Mouse (Mus musculus) small intestine, adult 2 months (tissue): Measurements from ENCODE around the gene Gm17124. TPM values are rescaled to one million over a fixed set of nuclear protein-coding genes. Genes with fewer than 3 reads are reported as not detected.
"Not testable (repeated sequence)": the region's sequence is repeated elsewhere in the genome, so short reads cannot be mapped to it uniquely, and the experiment has no call there.

Experiments used
- H3K27ac ChIP-seq: fragments of 200-500 bp; 2 replicates; pipeline ENCODE4 v1.5.1; 2012; ENCODE audit warnings: low read depth, low read length, control low read depth, inconsistent platforms; ENCODE audit not compliant: insufficient read depth
- H3K27me3 ChIP-seq: fragments of 200-500 bp; 2 replicates; pipeline ENCODE4 v1.6.1; 2012; ENCODE audit warnings: mild to moderate bottlenecking, moderate library complexity, low read length, inconsistent platforms; ENCODE audit not compliant: control insufficient read depth, insufficient read depth
- H3K36me3 ChIP-seq: fragments of 200-500 bp; 2 replicates; pipeline ENCODE4 v1.6.1; 2012; ENCODE audit warnings: mild to moderate bottlenecking, low read length, control low read depth, inconsistent platforms; ENCODE audit not compliant: control insufficient read depth, insufficient read depth
- H3K4me1 ChIP-seq: fragments of 200-500 bp; 2 replicates; pipeline ENCODE4 v1.6.1; 2012; ENCODE audit warnings: low read length, inconsistent platforms, mixed read lengths; ENCODE audit not compliant: control insufficient read depth, insufficient read depth, insufficient read length
- H3K4me3 ChIP-seq: fragments of 200-500 bp; 2 replicates; pipeline ENCODE4 v1.5.1; 2012; ENCODE audit warnings: low read depth, mild to moderate bottlenecking, control low read depth, inconsistent platforms, low read length, moderate library complexity
- WGBS: fragments of 180-500 bp; shearing (Covaris S2); methylation state at CpG from one replicate; pipeline ENCODE4 v1.1.7; 2018; 5-methylcytosine and 5-hydroxymethylcytosine counted together
- polyA plus RNA-seq: library from polyadenylated mRNA; depleted of rRNA; stranded (reverse); fragments of >200 nt; gene quantifications from 2 replicates; pipeline ENCODE4 v1.2.3, GENCODE M21; 2012; rRNA removed

Gene Gm17124
- not detected in 2 replicates for polyA plus RNA-seq

DNA sequence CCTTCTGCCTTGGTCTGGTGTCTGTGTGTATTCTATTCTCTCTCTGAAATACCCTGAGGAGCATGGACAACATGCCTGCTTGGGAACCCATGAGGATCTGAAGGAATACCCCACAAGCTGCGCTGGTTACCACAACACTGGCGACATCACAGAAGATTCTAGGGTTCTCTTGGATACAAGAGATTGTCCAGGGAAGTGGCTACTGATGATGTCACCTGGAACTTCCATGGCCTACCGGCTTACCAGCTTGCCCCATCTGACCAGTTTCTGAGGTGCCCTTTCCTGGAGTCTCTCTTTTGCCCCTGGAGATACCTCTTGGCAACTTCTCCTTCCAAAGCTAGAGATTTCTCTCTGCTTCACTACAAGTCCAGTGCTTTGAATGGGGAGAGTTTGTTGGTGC, at the start of gene Gm17124:
Gene Gm17124, minus strand, starts transcription at position 101 of the 400 bp plus-strand sequence.
- H3K27me3 ChIP-seq, result not testable (repeated sequence)
- WGBS, result no CpG with 5 or more reads among the region's 3 CpGs

DNA sequence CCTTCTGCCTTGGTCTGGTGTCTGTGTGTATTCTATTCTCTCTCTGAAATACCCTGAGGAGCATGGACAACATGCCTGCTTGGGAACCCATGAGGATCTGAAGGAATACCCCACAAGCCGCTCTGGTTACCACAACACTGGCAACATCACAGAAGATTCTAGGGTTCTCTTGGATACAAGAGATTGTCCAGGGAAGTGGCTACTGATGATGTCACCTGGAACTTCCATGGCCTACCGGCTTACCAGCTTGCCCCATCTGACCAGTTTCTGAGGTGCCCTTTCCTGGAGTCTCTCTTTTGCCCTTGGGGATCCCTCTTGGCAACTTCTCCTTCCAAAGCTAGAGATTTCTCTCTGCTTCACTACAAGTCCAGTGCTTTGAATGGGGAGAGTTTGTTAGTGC, 42.1 kb upstream of the Gm17124 start, which contains the start of gene Gm3633:
Gene Gm3633, minus strand, starts transcription at position 101 of the 400 bp plus-strand sequence.
- 89% methylated on average over 1 of the region's 2 CpGs for WGBS

More for the DNA sequence above, at the start of gene Gm17124:
- not testable (repeated sequence) for H3K27ac ChIP-seq, H3K4me3 ChIP-seq, H3K4me1 ChIP-seq, H3K36me3 ChIP-seq

More for the DNA sequence above, 42.1 kb upstream of the Gm17124 start, which contains the start of gene Gm3633:
- H3K27me3 ChIP-seq, H3K27ac ChIP-seq, H3K4me1 ChIP-seq, H3K36me3 ChIP-seq, H3K4me3 ChIP-seq: not testable (repeated sequence)

Other genes with a start within 250 kb of the Gm17124 start
- not detected in 2 replicates for gene Gm8005, start 160.2 kb downstream of the Gm17124 start, polyA plus RNA-seq
- gene Gm8011, start 136.0 kb downstream of the Gm17124 start, polyA plus RNA-seq, result not detected in 2 replicates
- gene Gm8020, start 97.5 kb downstream of the Gm17124 start, polyA plus RNA-seq, result not detected in 2 replicates
- gene Gm8024, start 75.6 kb downstream of the Gm17124 start, polyA plus RNA-seq, result not detected in 2 replicates
- not detected in 2 replicates for gene Gm3633, start 42.0 kb upstream of the Gm17124 start, polyA plus RNA-seq
- not detected in 2 replicates for gene Gm10378, start 56.1 kb upstream of the Gm17124 start, polyA plus RNA-seq
- gene Gm3015, start 168.9 kb upstream of the Gm17124 start, polyA plus RNA-seq, result not detected in 2 replicates
- gene Gm10377, start 198.1 kb upstream of the Gm17124 start, polyA plus RNA-seq, result not detected in 2 replicates